Mouse (Mus musculus): Measurements from ENCODE around the gene Immp1l.

DNA sequence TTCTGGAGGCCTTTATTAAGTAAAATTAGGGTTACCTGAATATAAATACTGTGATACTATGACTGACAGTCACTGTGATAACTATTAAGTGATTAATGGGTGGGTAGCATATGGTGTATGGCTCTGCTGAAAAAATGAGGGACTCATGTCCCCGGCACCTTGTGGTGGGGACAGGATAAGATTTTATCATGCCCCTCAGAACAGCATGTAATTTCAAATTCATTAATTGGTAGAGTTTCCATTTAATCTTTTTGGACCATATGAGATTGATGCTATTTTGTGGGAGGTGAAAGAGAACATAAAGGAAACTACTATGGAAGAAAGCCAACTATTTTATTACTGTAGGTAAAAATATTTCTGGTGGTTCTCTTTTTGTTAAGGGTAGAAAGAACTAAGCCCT, 31.0 kb upstream of the Immp1l start:
- TF ChIP-seq CTCF (IDR thresholded peaks at IDR 0.05; ENCODE audit: low read depth, low read length) (no peak), TAL1 (conservative IDR thresholded peaks at IDR 0.05; ENCODE audit: low read depth, low read length) (no peak), GATA1 (IDR thresholded peaks at IDR 0.05; ENCODE audit: borderline replicate concordance, low read length) (no peak), POLR2AphosphoS5 (IDR thresholded peaks at IDR 0.05; ENCODE audit: insufficient replicate concordance, low read depth, low read length) (no peak)
